Mouse (Mus musculus) cerebral cortex, adult 2 months (tissue): ENCODE measurements around the gene Spns3.

Source experiments
- WGBS: fragments of 180-500 bp; shearing (Covaris S2); methylation state at CpG from one replicate; pipeline ENCODE4 v1.1.7; 2018; 5-methylcytosine and 5-hydroxymethylcytosine counted together

The Spns3 gene

DNA sequence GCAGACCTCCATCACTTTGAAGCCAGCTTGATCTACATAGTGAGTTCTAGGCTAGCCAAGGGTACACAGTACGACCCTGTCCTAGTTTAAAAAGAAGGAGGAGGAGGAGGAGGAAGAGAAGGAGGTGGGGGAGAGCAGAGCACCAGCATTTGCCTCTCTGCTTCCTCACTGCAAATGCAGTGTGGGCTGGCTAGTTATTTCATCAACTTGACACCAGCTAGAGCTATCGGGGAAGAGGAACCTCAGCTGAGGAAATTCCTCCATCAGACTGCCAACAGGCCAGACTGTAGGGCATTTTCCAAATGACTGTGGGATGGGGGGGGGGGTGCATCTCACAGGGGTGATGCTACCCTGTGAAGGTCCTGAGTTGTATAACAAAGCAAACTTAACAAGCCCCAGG, 31.9 kb downstream of the Spns3 start:
- 39% methylated on average over 2 of the region's 2 CpGs for WGBS

DNA sequence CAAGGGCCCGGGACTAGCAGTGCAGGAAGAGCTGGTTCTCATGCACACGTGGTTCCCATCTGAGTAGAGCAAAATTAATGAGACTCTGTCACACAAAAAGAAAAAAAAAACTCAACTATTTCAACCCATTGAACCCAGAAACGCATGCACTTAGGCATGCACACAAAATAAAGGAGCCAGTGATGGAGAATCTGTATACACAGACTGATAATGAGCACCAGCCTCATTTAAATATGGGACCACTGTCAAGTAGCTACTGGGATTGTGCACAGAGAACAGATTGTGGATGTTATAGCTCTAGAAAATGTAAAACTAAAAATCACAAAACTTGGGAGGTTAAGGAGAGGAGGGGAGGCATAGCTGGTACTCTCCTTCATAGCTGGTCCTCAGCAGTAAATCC, 35.3 kb downstream of the Spns3 start:
- WGBS = 36% methylated on average over 3 of the region's 3 CpGs

DNA sequence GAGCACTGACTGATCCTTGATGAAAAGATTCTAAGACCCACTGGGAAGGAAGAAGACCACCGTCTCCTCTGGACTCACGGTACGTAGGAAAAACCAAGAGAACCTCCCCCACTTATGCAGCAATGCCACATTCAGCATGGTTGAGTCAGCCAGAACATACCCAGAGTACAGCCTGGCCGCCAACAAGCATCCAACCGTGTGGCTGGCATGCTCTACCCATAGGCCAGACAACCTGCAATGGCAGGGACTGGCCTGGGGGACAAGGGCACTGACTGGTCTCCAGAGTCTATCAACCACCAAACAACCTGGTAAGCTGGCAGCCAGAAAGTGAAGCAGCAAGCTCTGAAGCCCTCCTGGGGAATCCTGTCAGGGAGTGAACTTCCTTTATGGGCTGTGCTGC, 41.7 kb downstream of the Spns3 start:
- 91% methylated on average over 5 of the region's 5 CpGs for WGBS

DNA sequence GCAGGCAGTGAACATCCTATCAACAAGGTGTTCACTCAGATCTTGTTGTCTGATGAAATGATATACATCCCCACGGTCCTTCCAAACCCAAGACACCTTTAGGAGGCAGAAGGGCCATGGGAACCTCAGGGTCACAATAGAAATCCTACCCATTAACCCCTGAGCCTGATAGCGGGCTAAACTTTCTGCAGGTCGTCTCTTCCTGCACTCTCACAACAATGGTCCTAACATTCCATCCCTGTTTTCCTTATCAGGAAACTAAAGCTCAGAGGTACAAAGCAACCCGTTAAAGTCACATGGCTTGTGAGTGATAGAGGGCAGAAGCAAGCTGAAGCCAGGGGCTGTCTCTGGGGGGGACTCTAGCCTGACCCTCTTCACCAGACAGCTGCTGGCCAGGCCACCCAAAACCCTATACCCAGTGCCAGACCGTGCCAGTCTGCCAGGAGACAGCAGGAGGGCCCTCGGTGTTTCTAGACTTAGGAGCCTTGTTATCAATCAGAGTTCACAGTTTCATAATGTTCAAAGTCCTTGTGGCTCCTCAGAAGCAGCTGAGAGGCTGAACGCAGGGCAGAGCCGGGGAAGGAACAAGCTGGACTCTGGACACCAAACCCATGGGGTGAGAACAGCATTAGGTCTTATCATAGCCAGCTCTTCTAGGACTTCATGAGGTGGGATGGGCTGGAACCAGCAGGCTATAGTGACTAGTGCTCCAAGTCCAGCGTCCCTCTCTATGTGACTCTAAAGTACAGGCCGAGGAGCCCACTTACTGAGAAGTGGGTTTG, 46.1 kb downstream of the Spns3 start:
- 81% methylated on average over 10 of the region's 10 CpGs for WGBS

DNA sequence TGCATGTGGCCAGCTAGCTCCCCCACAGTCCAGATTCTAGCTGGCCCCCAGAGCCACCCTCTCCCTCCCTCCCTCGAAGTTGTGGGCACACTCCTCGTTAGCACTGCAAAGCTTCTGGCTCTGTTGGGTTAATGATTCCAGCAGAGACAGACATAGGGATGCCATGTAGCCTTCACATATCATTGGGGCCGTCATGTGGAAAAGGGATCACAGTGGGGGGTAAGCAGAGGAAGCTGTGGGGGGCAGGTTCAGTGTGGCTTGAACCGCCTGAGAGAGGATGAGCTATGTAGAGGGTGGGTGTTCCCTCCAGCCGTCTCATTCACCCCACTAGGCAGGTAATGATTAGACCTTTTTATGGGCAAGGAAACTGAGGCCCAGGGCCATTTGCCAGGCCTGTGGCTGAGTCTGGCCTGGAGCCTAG, 46.8 kb downstream of the Spns3 start:
- 72% methylated on average over 5 of the region's 5 CpGs for WGBS

DNA sequence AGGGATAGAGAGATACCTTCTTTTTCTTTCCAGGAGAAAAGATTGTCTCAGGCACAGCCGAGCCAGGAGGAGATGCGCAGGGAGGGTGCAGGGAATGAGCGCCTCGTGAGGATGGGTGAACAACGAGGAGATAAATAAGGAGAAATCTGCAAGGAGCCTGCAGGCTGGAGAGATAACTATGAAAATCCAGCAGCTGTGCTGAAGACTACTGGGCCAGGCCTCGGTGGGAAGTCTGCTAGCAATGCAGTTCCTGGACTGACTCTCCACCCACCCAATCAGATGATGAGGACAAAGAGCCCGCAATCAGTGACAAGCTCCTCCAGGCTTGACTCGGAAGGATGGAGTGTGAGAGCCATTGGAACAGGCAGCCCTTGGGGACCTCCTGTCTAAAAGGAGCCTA, 48.1 kb downstream of the Spns3 start:
- WGBS = 27% methylated on average over 8 of the region's 8 CpGs

DNA sequence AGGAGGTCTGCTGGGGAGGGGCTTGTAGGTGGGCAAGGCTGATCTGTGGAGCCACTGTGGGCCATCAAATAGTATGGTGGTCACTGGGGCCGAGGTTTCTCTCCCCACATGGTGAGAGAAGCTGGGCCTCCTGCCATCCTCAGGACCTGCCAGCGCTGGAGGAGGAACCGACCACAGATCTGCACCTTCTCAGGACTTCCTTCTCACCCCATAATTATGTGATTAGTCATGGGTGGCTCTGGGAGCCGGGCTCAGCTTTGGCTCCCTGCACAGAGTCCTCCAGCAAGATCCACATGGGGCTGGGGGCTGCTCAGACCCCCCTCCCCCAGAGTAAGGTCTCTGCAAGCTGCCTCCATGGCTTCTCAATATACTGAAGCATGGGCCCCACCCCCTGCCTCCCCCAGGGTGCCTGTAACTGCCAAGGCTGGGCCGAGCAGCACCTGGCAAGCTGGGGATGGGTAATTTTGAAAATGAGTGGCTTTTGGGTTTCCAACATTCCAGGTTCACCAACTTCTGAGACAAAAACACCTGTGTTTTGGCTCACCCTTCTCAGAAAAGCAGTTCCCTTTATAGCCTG, 48.8 kb downstream of the Spns3 start:
- 35% methylated on average over 5 of the region's 5 CpGs for WGBS

DNA sequence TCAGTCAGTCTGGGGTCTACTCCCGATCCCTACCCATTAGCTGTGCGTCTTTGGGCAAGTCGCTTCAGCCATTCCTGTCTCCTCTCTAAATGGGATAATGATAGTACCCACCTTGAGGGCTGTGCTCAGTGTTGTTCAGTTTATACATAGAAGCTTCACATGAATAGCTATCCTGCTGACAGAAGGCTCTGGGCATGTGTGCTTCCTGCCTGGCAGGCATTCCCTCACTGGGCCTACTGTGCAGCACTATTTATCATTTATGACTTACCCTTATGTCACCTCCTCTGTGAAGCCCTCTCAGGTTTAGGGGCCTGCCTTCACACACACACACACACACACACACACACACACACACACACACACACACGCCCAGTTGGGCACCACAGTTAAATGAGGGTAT, 50.2 kb downstream of the Spns3 start:
- 90% methylated on average over 4 of the region's 4 CpGs for WGBS

DNA sequence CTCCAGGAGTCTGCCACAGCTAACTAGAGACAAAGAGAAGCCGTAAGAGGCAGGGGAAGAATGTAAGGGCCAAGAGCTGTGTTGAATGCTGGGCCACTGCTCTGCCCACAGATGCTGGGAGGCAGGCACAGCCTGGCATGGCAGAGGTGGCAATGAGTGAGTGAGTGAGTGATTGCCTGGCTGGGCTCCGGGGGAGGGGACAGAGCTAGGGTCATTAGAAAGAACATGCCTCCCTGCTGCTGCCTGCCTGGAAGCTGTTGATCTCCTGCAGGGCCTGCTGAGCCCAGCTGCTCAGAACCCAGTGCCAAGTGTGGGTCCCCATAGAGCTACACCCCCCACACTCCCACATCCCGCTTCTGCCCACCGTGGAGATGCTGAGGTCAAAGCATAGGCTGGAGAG, 52.9 kb downstream of the Spns3 start:
- 52% methylated on average over 4 of the region's 4 CpGs for WGBS

DNA sequence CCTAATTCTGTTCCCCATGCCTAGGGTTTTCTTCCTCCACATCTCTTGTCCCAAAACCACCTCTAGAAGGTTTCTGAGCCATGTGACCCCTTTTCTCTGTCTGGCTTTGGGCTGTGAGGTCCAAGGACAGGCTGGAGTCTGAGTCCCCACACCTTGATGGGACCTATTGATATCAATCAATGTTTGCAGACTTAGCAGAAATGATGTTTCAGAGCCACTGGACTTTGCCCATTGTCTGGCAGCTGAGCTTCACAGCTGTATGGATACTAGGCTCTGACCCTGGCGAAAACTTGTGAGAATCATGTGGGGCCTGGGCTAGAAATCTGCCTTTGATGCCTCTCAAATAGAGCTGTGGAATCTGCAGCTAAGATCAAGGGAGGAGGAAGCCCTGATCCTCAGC, 53.5 kb downstream of the Spns3 start:
- 64% methylated on average over 1 of the region's 1 CpGs for WGBS

DNA sequence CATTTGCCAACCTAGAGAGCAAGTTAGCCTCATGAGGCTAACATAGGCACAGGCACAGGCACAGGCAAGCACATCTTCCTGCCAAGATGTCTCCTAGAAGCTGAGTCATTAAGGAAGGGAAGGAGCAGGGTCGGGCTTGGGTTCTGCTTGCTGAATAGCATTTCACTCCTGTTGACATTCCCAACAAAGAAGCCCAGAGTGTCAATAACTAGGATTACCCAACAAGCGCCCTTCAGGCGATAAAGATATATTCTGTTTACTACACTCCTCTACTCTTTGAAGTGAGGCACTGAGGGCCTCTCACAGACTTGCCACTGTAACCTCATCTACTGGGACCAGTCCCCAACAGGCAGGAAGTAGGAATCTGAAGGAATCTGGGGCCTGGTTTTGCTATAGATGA, 54.2 kb downstream of the Spns3 start:
- 80% methylated on average over 3 of the region's 3 CpGs for WGBS

DNA sequence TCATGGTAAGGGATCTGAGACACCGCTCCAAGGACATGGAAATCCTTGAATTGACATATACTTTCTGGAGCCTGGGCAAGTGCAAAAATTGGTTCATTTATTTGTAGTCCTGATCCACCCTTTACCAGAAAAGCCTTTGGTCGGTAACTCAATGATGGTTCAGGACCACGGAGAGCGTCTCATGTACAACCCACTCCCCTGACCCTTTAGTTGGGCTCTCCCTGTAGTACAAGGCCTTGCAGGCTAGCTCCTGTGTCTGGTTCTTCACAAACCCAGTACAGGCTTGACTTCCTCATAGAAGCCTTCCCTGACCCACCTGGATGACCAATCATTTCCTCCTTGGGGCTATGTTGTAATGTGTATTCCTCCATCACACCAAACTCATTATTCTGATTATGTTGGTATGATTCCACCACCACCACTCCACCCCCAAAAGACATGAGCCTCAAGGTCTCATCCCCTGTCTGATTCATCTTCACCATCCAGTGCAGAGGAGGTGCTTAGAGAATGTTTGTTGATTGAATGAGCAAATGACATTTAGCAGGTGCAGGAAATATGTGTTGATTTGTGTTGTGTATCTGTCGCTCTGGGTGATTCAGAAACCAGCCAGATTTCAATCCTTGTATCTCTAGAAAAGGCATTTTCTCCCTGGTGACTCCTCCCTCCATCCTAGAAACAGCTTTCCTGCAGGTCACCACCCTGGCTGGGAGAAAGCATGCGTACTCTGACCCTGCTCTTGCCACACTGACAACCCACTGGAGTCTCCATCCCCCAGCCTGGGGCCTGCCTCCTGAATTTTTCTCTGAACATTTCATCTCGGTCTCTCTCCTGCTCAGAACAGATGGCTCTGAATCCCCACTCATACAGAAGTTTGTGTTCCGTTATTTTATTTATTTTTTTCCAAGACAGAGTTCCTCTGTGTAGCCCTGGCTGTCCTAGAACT, 56.0 kb downstream of the Spns3 start:
- WGBS = 57% methylated on average over 8 of the region's 8 CpGs

DNA sequence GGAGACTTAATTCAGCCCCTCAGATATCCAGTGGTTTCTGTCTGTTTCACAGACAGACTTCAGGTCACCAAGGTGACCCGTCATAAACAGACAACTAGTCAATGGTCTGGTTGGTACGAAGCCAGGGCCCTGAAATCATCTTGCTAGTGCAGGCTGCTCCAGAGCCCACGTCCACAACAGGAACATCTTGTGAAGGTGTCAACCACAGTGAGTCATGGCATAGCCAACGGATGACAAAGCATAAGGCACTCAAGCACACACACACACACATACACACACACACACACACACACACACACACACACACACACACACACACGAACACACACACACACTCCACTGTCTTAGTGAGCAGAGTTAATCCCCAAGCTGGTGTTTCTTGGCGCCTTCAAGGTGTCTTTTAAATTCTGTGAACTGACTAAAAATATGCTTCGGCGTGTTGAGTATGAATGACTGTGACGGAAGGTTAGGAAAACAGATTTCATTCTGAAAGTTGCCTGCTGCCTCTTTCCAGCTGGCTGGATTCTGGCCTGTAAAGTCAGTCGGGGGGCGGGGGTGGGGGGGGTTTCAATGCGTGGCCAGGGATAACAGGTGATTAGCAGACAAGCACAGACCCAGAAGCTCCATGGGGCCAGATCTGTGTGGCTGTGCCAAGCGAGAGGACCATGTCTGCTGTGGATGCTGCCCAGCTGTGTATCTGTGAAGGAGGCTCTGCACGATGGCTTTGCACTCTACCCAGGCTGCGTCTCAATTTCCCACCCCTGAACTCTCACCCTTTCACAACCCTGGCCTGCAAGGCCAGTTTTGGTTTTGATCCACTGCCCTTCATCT, 59.0 kb downstream of the Spns3 start:
- WGBS = 39% methylated on average over 15 of the region's 15 CpGs

DNA sequence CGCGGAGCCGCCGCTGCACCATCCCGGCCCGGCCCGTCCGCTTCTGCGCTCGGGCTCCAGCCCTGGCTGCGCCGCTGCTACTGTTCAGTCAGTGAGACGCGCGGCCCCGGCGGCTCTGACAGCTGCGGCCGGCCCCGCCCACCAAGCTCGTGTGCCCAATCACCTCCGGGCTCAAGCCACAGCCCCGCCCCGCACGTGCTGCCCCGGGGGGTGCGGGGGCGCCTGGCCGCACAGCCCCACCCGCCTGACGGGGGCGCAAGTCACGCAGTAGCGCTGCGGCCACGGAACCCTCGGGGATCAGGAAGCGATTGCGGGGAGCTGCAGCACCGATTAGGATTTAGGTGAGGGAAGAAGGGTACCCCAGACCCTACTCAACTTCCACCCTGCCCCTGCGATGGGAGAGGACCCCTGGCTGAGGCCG, 60.4 kb downstream of the Spns3 start, which contains the start of gene Spns2:
Spns2 (minus strand) TSS at position 24 of the 421 bp plus-strand sequence.
- WGBS = 1% methylated on average over 36 of the region's 42 CpGs

DNA sequence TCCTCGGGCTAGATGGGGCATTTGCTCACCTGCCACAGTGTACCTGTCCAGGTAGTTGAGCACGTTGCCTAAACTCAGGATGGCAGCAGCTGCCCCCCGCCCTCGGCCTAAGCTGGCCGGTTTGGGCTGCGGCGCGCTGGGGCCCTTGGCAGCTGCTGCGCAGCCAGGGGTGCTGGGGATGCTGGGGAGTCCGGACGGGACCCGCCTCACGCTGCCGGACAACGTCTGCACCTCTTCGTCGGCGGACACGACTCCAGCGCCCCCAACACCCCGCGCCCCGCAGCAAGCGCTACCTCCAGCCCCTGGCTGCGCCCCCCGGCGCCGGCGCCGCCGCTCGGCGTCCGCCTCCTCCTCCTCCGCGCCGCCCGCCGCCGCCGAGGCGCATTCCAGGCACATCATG, 60.9 kb downstream of the Spns3 start:
- 1% methylated on average over 31 of the region's 42 CpGs for WGBS

DNA sequence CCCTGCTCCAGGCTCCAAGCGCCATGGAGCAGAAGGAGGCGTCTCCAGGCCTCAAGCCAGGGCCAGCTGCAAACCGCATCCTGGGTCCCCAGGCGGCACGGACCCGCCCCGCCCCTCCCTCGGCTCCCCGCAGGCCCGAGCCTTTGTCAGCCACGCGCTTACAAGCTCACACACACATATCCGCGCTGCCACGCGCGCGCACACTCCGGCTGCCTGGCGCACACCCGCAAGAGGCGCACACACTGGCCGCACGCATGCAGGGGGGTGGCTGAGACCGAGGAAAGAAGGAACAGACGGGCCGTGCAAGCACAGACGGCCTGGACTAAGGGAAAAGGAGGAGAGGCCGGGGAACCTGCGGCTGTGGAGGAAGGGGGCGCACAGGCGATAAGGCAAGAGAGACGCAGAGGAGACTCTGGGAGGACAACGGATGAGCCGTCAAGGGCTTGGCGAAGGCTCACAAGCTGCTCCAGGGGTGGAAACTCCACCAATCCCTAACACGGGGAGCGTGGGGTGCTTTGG, 61.5 kb downstream of the Spns3 start:
- under 1% methylated on average over 38 of the region's 38 CpGs for WGBS

DNA sequence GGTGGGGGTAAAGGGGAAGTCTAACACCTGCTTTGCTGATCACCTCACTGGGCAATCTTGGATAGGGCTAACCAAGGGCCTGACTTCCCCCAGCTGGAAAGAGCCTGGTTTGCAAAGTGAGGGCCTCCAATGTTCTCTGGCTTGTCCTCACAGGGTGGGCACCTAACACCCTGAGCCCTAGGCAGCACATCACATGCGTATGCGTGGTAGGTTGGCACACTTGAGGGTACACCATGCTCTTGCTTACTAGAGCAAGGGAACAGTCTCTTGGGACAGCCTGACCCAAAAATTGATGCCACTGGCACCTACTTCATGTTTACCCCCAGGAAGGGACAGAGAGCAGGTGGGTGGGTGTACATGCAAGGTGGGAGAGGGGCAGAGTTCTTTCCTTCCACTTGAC, 62.6 kb downstream of the Spns3 start:
- WGBS = 58% methylated on average over 2 of the region's 2 CpGs

DNA sequence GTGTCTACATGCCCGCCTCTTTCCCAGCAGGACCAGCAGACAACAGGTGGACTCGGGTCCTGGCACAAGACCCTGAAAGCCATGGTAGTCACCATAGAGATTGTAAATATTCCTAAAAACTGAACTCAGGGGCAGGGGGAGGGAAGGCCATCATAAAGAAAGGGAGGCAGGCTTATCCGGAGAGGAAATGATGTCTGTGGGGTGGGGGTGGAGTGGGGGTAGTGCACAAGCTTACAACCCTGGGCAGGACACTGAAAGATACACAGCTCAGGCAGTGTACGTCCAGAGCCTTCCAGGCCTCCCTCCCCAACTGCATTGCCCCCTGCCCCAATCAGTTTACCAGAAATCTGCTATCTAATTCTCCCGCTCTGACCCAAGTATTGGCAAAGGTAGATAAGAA, 63.1 kb downstream of the Spns3 start:
- 62% methylated on average over 5 of the region's 5 CpGs for WGBS

DNA sequence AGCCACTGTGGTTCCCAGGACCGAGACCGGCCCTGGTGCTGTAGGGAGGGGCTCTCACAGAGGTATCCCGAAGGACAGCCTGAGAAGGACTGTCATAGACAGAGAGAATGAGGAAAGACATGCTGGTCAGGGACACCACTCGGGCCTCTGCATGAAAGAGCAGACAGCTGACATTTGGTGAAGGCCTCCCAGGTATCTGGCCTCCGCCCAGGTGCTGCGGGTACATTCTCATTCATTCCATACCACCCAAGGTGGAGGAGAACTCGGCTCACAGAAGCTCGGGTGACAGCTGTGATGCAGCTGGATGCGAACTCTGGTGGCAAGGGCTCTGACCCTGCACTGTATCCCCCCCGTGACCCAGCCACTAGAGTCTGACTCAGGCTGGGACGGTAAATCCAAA, 64.3 kb downstream of the Spns3 start:
- WGBS = 74% methylated on average over 11 of the region's 11 CpGs

DNA sequence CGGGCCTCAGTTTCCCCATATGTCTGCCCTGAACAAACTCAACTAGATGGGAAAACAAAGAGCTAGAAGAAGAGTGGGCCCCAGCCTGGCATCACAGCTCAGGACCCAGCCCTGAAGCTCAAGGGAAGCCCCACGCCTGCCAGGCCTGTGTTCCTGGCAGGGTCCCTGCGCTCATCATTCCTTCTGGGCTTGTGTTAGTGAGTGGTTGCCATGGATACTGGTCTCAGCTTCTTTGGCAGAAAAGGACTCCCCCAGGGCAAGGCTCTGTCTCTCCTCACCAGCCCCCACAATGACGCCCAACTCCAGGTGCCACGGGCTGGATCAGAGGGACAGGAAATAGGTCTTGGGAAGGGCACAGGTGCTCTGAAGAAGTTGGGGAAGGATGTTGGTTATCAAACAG, 65.1 kb downstream of the Spns3 start:
- 24% methylated on average over 5 of the region's 5 CpGs for WGBS

DNA sequence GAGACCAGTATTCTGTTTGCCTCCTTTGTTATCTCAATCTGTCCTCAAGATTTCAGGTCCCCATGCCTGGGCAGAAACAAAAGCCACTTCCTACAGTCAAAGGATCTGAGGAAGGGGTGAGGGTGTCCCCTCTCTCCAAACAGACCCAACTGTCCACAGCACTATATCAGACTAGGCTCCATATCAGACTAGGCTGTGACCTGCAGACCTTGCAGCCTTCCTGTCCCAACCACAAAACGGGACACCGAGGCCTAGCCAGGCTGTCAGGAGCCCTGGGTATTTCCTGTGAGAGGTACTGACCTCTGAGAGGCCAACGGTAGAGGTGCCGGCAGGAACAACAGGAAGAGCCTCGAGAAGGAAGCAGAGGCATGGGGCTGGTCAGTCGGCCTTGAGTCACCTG, 65.8 kb downstream of the Spns3 start:
- WGBS = 70% methylated on average over 6 of the region's 6 CpGs
